Mouse (Mus musculus): ENCODE results near the gene Abcc1. TPM values are rescaled to one million over a fixed set of nuclear protein-coding genes. Genes with fewer than 3 reads are reported as not detected.
A peak's percentile ranks its signal among the peaks of the same experiment; 100 is the strongest.

The Abcc1 gene
- polyA plus RNA-seq, 1 experiment from 2014 or later, result 4.9 TPM

- H3K27ac ChIP-seq, result no peak overlapping the region
- no peaks in the 10 kb centered on the region for H3K36me3 ChIP-seq
- no peak overlapping the region for H3K4me3 ChIP-seq
- H3K27me3 ChIP-seq (ENCODE audit: insufficient read depth, poor library complexity, severe bottlenecking), result no peaks in the 10 kb centered on the region
- H3K4me1 ChIP-seq, result no peaks in the 10 kb centered on the region
- H3K9me3 ChIP-seq, result no peaks in the 10 kb centered on the region
- no peak for DNase-seq (ENCODE audit: low spot score)
Measured at GRCm38 (mm10) chr16:14381061-14381665, 19.8 kb downstream of the Abcc1 start.

- no peak for DNase-seq (ENCODE audit: low spot score)
- no peaks in the 10 kb centered on the region for H3K36me3 ChIP-seq
- no peak overlapping the region for H3K27ac ChIP-seq
- no peaks in the 10 kb centered on the region for H3K27me3 ChIP-seq (ENCODE audit: insufficient read depth, poor library complexity, severe bottlenecking)
- no peak overlapping the region for H3K4me3 ChIP-seq
- no peaks in the 10 kb centered on the region for H3K4me1 ChIP-seq
- WGBS, result 87% methylated on average over 4 of the region's 4 CpGs
- H3K9me3 ChIP-seq, result no peaks in the 10 kb centered on the region
Measured at GRCm38 (mm10) chr16:14399303-14399702, 37.9 kb downstream of the Abcc1 start.

- WGBS, result 76% methylated on average over 2 of the region's 2 CpGs
- H3K4me1 ChIP-seq, result no peaks in the 10 kb centered on the region
Measured at GRCm38 (mm10) chr16:14403507-14403906, 42.1 kb downstream of the Abcc1 start.

GRCm38 (mm10) chr16:14405636-14406035 is 44.3 kb downstream of the Abcc1 start:
- 88% methylated on average over 6 of the region's 6 CpGs for WGBS
- Histone ChIP-seq H3K4me3 (no peak overlapping the region), H3K36me3 (peaks cover 8% of the 10 kb centered on the region), H3K27ac (no peak overlapping the region), H3K27me3 (ENCODE audit: insufficient read depth, poor library complexity, severe bottlenecking) (no peaks in the 10 kb centered on the region), H3K9me3 (no peaks in the 10 kb centered on the region), H3K4me1 (no peaks in the 10 kb centered on the region)
- DNase-seq (ENCODE audit: low spot score), result peak; percentile 53

More at GRCm38 (mm10) chr16:14403507-14403906, 42.1 kb downstream of the Abcc1 start:
- DNase-seq (ENCODE audit: low spot score), result no peak
- H3K9me3 ChIP-seq, result no peaks in the 10 kb centered on the region
- no peaks in the 10 kb centered on the region for H3K27me3 ChIP-seq (ENCODE audit: insufficient read depth, poor library complexity, severe bottlenecking)
- no peak overlapping the region for H3K4me3 ChIP-seq
- H3K27ac ChIP-seq, result no peak overlapping the region
- H3K36me3 ChIP-seq, result peaks cover 8% of the 10 kb centered on the region

GRCm38 (mm10) chr16:14409124-14409523 is 47.8 kb downstream of the Abcc1 start:
- peaks cover 14% of the 10 kb centered on the region for H3K36me3 ChIP-seq
- no peaks in the 10 kb centered on the region for H3K4me1 ChIP-seq
- H3K27me3 ChIP-seq (ENCODE audit: insufficient read depth, poor library complexity, severe bottlenecking), result no peaks in the 10 kb centered on the region
- peak; percentile 50 for DNase-seq (ENCODE audit: low spot score)
- 87% methylated on average over 2 of the region's 2 CpGs for WGBS
- H3K4me3 ChIP-seq, result no peak overlapping the region
- no peak overlapping the region for H3K27ac ChIP-seq
- no peaks in the 10 kb centered on the region for H3K9me3 ChIP-seq

- no peak overlapping the region for H3K27ac ChIP-seq
- DNase-seq (ENCODE audit: low spot score), result no peak
- no peaks in the 10 kb centered on the region for H3K4me1 ChIP-seq
- peaks cover 14% of the 10 kb centered on the region for H3K36me3 ChIP-seq
- no peaks in the 10 kb centered on the region for H3K9me3 ChIP-seq
- WGBS, result 67% methylated on average over 3 of the region's 3 CpGs
- no peak overlapping the region for H3K4me3 ChIP-seq
- H3K27me3 ChIP-seq (ENCODE audit: insufficient read depth, poor library complexity, severe bottlenecking), result no peaks in the 10 kb centered on the region
Measured at GRCm38 (mm10) chr16:14409776-14410175, 48.4 kb downstream of the Abcc1 start.

- Histone ChIP-seq H3K36me3 (peaks cover 8% of the 10 kb centered on the region; the same call in 1 of the 2 replicates), H3K27me3 (ENCODE audit: insufficient read depth, poor library complexity, severe bottlenecking) (no peaks in the 10 kb centered on the region), H3K27ac (no peak overlapping the region), H3K4me1 (no peaks in the 10 kb centered on the region), H3K4me3 (no peak overlapping the region), H3K9me3 (no peaks in the 10 kb centered on the region)
- peak; percentile 62 for DNase-seq (ENCODE audit: low spot score)
- WGBS, result 92% methylated on average over 7 of the region's 7 CpGs
Measured at GRCm38 (mm10) chr16:14410611-14411010, 49.3 kb downstream of the Abcc1 start.

GRCm38 (mm10) chr16:14411156-14411555 is 49.8 kb downstream of the Abcc1 start:
- 85% methylated on average over 7 of the region's 7 CpGs for WGBS
- H3K9me3 ChIP-seq, result no peaks in the 10 kb centered on the region
- no peaks in the 10 kb centered on the region for H3K27me3 ChIP-seq (ENCODE audit: insufficient read depth, poor library complexity, severe bottlenecking)
- H3K4me3 ChIP-seq, result no peak overlapping the region
- H3K27ac ChIP-seq, result no peak overlapping the region
- H3K4me1 ChIP-seq, result no peaks in the 10 kb centered on the region
- peaks cover 8% of the 10 kb centered on the region; the same call in 1 of the 2 replicates for H3K36me3 ChIP-seq
- peak; percentile 56 for DNase-seq (ENCODE audit: low spot score)

- no peaks in the 10 kb centered on the region for H3K27me3 ChIP-seq (ENCODE audit: insufficient read depth, poor library complexity, severe bottlenecking)
- no peaks in the 10 kb centered on the region for H3K9me3 ChIP-seq
- H3K27ac ChIP-seq, result no peak overlapping the region
- WGBS, result 92% methylated on average over 5 of the region's 5 CpGs
- H3K36me3 ChIP-seq, result 0 out of 2 replicates have a peak, but pooled peaks cover 6% of the 10 kb centered on the region
- H3K4me1 ChIP-seq, result no peaks in the 10 kb centered on the region
- DNase-seq (ENCODE audit: low spot score), result peak; percentile 63
- no peak overlapping the region for H3K4me3 ChIP-seq
Measured at GRCm38 (mm10) chr16:14412551-14412950, 51.2 kb downstream of the Abcc1 start.

- Histone ChIP-seq H3K27ac (no peak overlapping the region), H3K9me3 (no peaks in the 10 kb centered on the region), H3K4me3 (no peak overlapping the region), H3K27me3 (ENCODE audit: insufficient read depth, poor library complexity, severe bottlenecking) (no peaks in the 10 kb centered on the region), H3K4me1 (no peaks in the 10 kb centered on the region), H3K36me3 (0 out of 2 replicates have a peak, but pooled peaks cover 6% of the 10 kb centered on the region)
- DNase-seq (ENCODE audit: low spot score), result peak; percentile 63
- WGBS, result 80% methylated on average over 9 of the region's 9 CpGs
Measured at GRCm38 (mm10) chr16:14415206-14415605, 53.8 kb downstream of the Abcc1 start.

- no peak overlapping the region for H3K4me3 ChIP-seq
- no peaks in the 10 kb centered on the region for H3K9me3 ChIP-seq
- no peak overlapping the region for H3K27ac ChIP-seq
- H3K27me3 ChIP-seq (ENCODE audit: insufficient read depth, poor library complexity, severe bottlenecking), result no peaks in the 10 kb centered on the region
- 78% methylated on average over 5 of the region's 5 CpGs for WGBS
- no peaks in the 10 kb centered on the region for H3K4me1 ChIP-seq
- peak; percentile 20 for DNase-seq (ENCODE audit: low spot score)
- H3K36me3 ChIP-seq, result 0 out of 2 replicates have a peak, but pooled peaks cover 6% of the 10 kb centered on the region
Measured at GRCm38 (mm10) chr16:14416957-14417618, 55.7 kb downstream of the Abcc1 start.

- H3K4me1 ChIP-seq, result no peaks in the 10 kb centered on the region
- no peaks in the 10 kb centered on the region for H3K9me3 ChIP-seq
- H3K36me3 ChIP-seq, result no peaks in the 10 kb centered on the region; the same call in 1 of the 2 replicates
- no peak overlapping the region for H3K27ac ChIP-seq
- WGBS, result 81% methylated on average over 5 of the region's 5 CpGs
- H3K4me3 ChIP-seq, result no peak overlapping the region
- DNase-seq (ENCODE audit: low spot score), result peak; percentile 9
- no peaks in the 10 kb centered on the region for H3K27me3 ChIP-seq (ENCODE audit: insufficient read depth, poor library complexity, severe bottlenecking)
Measured at GRCm38 (mm10) chr16:14420496-14421132, 59.3 kb downstream of the Abcc1 start.

GRCm38 (mm10) chr16:14422081-14422480 is 60.7 kb downstream of the Abcc1 start:
- Histone ChIP-seq H3K9me3 (no peaks in the 10 kb centered on the region), H3K4me3 (no peak overlapping the region), H3K27ac (no peak overlapping the region), H3K36me3 (no peaks in the 10 kb centered on the region; the same call in 1 of the 2 replicates), H3K4me1 (no peaks in the 10 kb centered on the region), H3K27me3 (ENCODE audit: insufficient read depth, poor library complexity, severe bottlenecking) (no peaks in the 10 kb centered on the region)
- DNase-seq (ENCODE audit: low spot score), result peak; percentile 10
- WGBS, result 87% methylated on average over 3 of the region's 3 CpGs

Measured in heart, embryonic 10.5 days (tissue).